Comparison of ENCODE assay signal across 10 mouse cellular contexts in genomic region chr13:101553131-101553549, GRCm38 (mm10).
DNase-seq lines count a peak whose midpoint lies in the region; ATAC-seq and TF ChIP-seq lines count a peak whose summit lies in the region.
"Had no signal": no experiment of that assay in that cellular context is flagged by ENCODE, and none has a peak within 500 bp of the region (broad histone marks: within the 10 kb centered on the region; RNA-seq: fewer than 3 reads in every experiment).

No protein-coding gene starts in this region.

- in situ Hi-C loops in CH12.LX (cut with MboI; ENCODE audit: low pct_ligation_motif_present, low pct_unique_long_range_greater_than_20kb, low sequenced_read_pairs): no loop called here

- no peak for TF ChIP-seq RAD21 in CH12.LX (IDR thresholded peaks at IDR 0.05; ENCODE audit: low read depth, low read length)

- H3K27me3 ChIP-seq in kidney, embryonic 16.5 days (ENCODE audit: insufficient read depth, low read length): no peaks in the 10 kb centered on the region
- no peaks in the 10 kb centered on the region for H3K27me3 ChIP-seq in CH12.LX (replicated peaks)
- no peaks in the 10 kb centered on the region for H3K27me3 ChIP-seq in hindbrain, embryonic 11.5 days (ENCODE audit: control insufficient read depth, insufficient read depth, low read length)

- peaks cover 10% of the 10 kb centered on the region; the same call in 1 of the 2 replicates for H3K4me1 ChIP-seq in kidney, embryonic 16.5 days (ENCODE audit: insufficient read depth, low read length)
- peaks cover 5 to 13% of the 10 kb centered on the region in 2 experiments for H3K4me1 ChIP-seq in CH12.LX (ENCODE audit: control insufficient read depth in 1 of 2, insufficient read depth in 2 of 2)
- H3K4me1 ChIP-seq in hindbrain, embryonic 11.5 days (replicated peaks; ENCODE audit: control insufficient read depth, insufficient read depth, low read length): no peaks in the 10 kb centered on the region

- dilution Hi-C loops in CH12.LX (cut with MboI; ENCODE audit: extremely low pct_ligation_motif_present, extremely low pct_unique_long_range_greater_than_20kb, low sequenced_read_pairs): no loop called here

- H3K27ac ChIP-seq in kidney, embryonic 16.5 days (ENCODE audit: low read length): no peak overlapping the region
- H3K27ac ChIP-seq in CH12.LX (ENCODE audit: insufficient read depth, low read depth): no peak overlapping the region
- H3K27ac ChIP-seq in hindbrain, embryonic 11.5 days (ENCODE audit: low read depth, low read length): no peak overlapping the region

- ATAC-seq in kidney, embryonic 16.5 days (ENCODE audit: low FRiP score, low TSS enrichment): 0 out of 2 replicates have a peak, but pooled peaks have one; percentile 57
- ATAC-seq in erythroblast, adult 5-6 weeks (replicated peaks; ENCODE audit: low FRiP score, poor library complexity, severe bottlenecking): peak; percentile 48
- no peak for ATAC-seq in hindbrain, embryonic 11.5 days (ENCODE audit: low FRiP score)

- no peak for TF ChIP-seq POLR2A in CH12.LX (IDR thresholded peaks at IDR 0.05; ENCODE audit: low read depth, low read length)

- TF ChIP-seq CTCF in CH12.LX (conservative IDR thresholded peaks at IDR 0.05 in 1 of 2, IDR thresholded peaks at IDR 0.05 in 1 of 2; ENCODE audit: low read depth in 2 of 2, low read length in 2 of 2): no peak

- no peak for DNase-seq in kidney, adult 9 months
- DNase-seq in CH12.LX (ENCODE audit: extremely low read depth) (no peak), liver (peak; percentile 77)
- no peak for DNase-seq in layer of hippocampus, postnatal 10 days (ENCODE audit: low spot score in 2 of 2)
- no peak for DNase-seq in hindbrain, embryonic 11.5 days (ENCODE audit: low spot score)
- no peak for DNase-seq in thymus, postnatal 36 days
- DNase-seq: adrenal gland, postnatal 25 days; gastrocnemius, postnatal 25 days had no signal

- H3K9me3 ChIP-seq in kidney, embryonic 16.5 days (ENCODE audit: low read length): no peaks in the 10 kb centered on the region
- no peaks in the 10 kb centered on the region for H3K9me3 ChIP-seq in CH12.LX (replicated peaks; ENCODE audit: low read length)
- H3K9me3 ChIP-seq in hindbrain, embryonic 11.5 days (ENCODE audit: control insufficient read depth, low read length): no peaks in the 10 kb centered on the region

- WGBS in kidney, embryonic 16.5 days: 54% methylated on average over 8 of the region's 8 CpGs
- 69% methylated on average over 8 of the region's 8 CpGs for WGBS in hindbrain, embryonic 11.5 days

- no peak for TF ChIP-seq EP300 in CH12.LX (IDR thresholded peaks at IDR 0.05; ENCODE audit: low read length)

- H3K4me2 ChIP-seq in kidney, embryonic 16.5 days (replicated peaks; ENCODE audit: low read depth, low read length): no peak overlapping the region
- H3K4me2 ChIP-seq in CH12.LX (ENCODE audit: insufficient read depth, low read depth, poor library complexity, severe bottlenecking): peak overlapping the region; percentile 47; the same call in 1 of the 2 replicates
- H3K4me2 ChIP-seq in hindbrain, embryonic 11.5 days (replicated peaks; ENCODE audit: low read depth, low read length): no peak overlapping the region

- no peaks in the 10 kb centered on the region for H3K79me2 ChIP-seq in CH12.LX (replicated peaks; ENCODE audit: control insufficient read depth, extremely low read depth, insufficient read depth, poor library complexity, severe bottlenecking)

- H3K4me3 ChIP-seq in kidney, embryonic 16.5 days (ENCODE audit: low read length): no peak overlapping the region
- H3K4me3 ChIP-seq in CH12.LX (replicated peaks in 1 of 3; ENCODE audit: low read depth in 2 of 3, low read length in 2 of 3, poor library complexity in 1 of 3): no peak overlapping the region
- H3K4me3 ChIP-seq in hindbrain, embryonic 11.5 days (ENCODE audit: low read depth, low read length): no peak overlapping the region

- H3K9ac ChIP-seq in kidney, embryonic 16.5 days (replicated peaks; ENCODE audit: low read length): no peak overlapping the region
- H3K9ac ChIP-seq in CH12.LX (ENCODE audit: insufficient read depth, low read depth): no peak overlapping the region
- no peak overlapping the region for H3K9ac ChIP-seq in hindbrain, embryonic 11.5 days (ENCODE audit: low read depth, low read length)

- H3K36me3 ChIP-seq in kidney, embryonic 16.5 days (ENCODE audit: insufficient read depth, low read length): no peaks in the 10 kb centered on the region
- no peaks in the 10 kb centered on the region for H3K36me3 ChIP-seq in CH12.LX (replicated peaks in 1 of 2; ENCODE audit: control insufficient read depth in 1 of 2, insufficient read depth in 1 of 2, low read length in 1 of 2)
- no peaks in the 10 kb centered on the region for H3K36me3 ChIP-seq in hindbrain, embryonic 11.5 days (ENCODE audit: control insufficient read depth, insufficient read depth, low read length)

TF ChIP-seq in CH12.LX, 34 proteins besides CTCF, POLR2A, EP300 and RAD21:
- TF ChIP-seq MEF2A (IDR thresholded peaks at IDR 0.05; ENCODE audit: borderline replicate concordance, low read depth, low read length) (0 out of 2 replicates have a peak, but pooled peaks have one; percentile 17), IRF4 (IDR thresholded peaks at IDR 0.05; ENCODE audit: low read depth, low read length) (no peak), ZNF384 (IDR thresholded peaks at IDR 0.05; ENCODE audit: low read depth, low read length) (no peak), MAX (IDR thresholded peaks at IDR 0.05; ENCODE audit: low read length) (peak; percentile 49; the same call in 1 of the 2 replicates)
